Mouse (Mus musculus) hindbrain, embryonic 14.5 days (tissue): ENCODE measurements around the gene Rarb. TPM values are rescaled to one million over a fixed set of nuclear protein-coding genes. Genes with fewer than 3 reads are reported as not detected.

ENCODE experiments used
- ATAC-seq: fragments of 200-750 bp; cut with Nextera tagmentation; 2 replicates; pipeline ENCODE4 v1.8.0; 2017; ENCODE audit warnings: moderate number of reproducible peaks, mild to moderate bottlenecking, moderate TSS enrichment, moderate library complexity; ENCODE audit not compliant: low FRiP score
- DNase-seq: peaks from one replicate; pipeline ENCODE4 v3.0.0-alpha.2; 2015; ENCODE audit warnings: low spot score
- H3K27ac ChIP-seq: fragments of 300-500 bp; sonication (generic); 2 replicates; pipeline ENCODE4 v1.5.1; 2014; ENCODE audit warnings: mild to moderate bottlenecking, moderate library complexity
- H3K27me3 ChIP-seq: fragments of 300-500 bp; sonication (generic); 2 replicates; pipeline ENCODE4 v1.6.1; 2014; ENCODE audit warnings: mild to moderate bottlenecking, low read length, mixed read lengths; ENCODE audit not compliant: control insufficient read depth, insufficient read depth
- H3K36me3 ChIP-seq: fragments of 300-500 bp; sonication (generic); replicated peaks from 2 replicates; pipeline ENCODE4 v1.6.1; 2014; ENCODE audit not compliant: control insufficient read depth, insufficient read depth
- H3K4me1 ChIP-seq: fragments of 300-500 bp; sonication (generic); replicated peaks from 2 replicates; pipeline ENCODE4 v1.6.1; 2014; ENCODE audit warnings: antibody characterized with exemption, low read length, mixed read lengths; ENCODE audit not compliant: control insufficient read depth, insufficient read depth
- H3K4me2 ChIP-seq: fragments of 300-500 bp; sonication (generic); replicated peaks from 2 replicates; pipeline ENCODE4 v1.6.1; 2014; ENCODE audit warnings: mild to moderate bottlenecking, moderate library complexity
- H3K4me3 ChIP-seq: fragments of 300-500 bp; sonication (generic); replicated peaks from 2 replicates; pipeline ENCODE4 v1.5.1; 2014; ENCODE audit warnings: mild to moderate bottlenecking, low read length
- H3K9ac ChIP-seq: fragments of 300-500 bp; sonication (generic); 2 replicates; pipeline ENCODE4 v1.6.1; 2014
- H3K9me3 ChIP-seq: fragments of 300-500 bp; sonication (generic); 2 replicates; pipeline ENCODE4 v1.6.1; 2016; ENCODE audit warnings: low read length; ENCODE audit not compliant: control insufficient read depth
- WGBS: fragments of 180-500 bp; shearing (Covaris S2); extraction: QIAGEN DNeasy Blood & Tissue Kit; methylation state at CpG from one replicate; pipeline ENCODE4 v1.1.7; 2014; 5-methylcytosine and 5-hydroxymethylcytosine counted together
- polyA plus RNA-seq: library from polyadenylated mRNA; unstranded; fragments of >200 nt; fragmentation: Nextera tagmentation; extraction: Ambion mirVana; gene quantifications from 2 replicates; pipeline ENCODE4 v1.2.1, GENCODE M21; 2014

Gene Rarb
- polyA plus RNA-seq, result 27.5 and 28.1 TPM in 2 replicates

DNA sequence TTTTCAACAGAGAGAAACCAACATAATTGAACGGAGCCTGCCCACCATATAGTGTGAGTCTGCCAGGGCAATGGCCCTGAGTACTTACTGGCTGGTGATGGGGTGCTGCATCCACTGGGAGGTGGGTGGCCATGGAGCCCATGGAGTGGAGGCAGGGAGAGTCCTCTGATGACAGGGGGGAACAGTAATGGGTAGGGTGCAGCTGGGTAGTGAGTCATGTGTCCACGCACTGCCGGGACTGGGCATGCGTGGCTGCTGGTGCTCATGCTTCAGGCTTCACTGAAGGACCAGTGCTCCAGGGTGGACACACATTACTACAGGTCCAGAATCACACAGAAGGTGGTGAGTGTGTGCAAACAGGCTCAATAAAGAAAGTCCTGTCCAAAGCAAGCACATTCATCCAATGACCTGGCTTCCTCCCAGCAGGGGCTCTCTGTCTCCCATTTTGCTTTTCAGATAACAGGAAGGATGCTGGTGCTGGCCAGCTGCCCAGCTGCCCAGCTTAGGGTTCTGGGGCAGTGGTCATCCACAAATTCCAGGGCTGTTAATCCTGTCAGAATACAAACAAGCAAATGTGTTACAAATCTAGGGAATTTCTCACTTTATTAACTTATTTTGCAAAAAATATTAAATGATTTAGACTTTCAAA, at the start of gene Rarb:
Gene Rarb (minus strand): TSS at position 555 of the 649 bp plus-strand sequence.
- ATAC-seq (no peak), DNase-seq (no peak)
- Histone ChIP-seq H3K9ac (no peak within 1 kb of the TSS), H3K4me2 (no peak within 1 kb of the TSS), H3K27ac (no peak within 1 kb of the TSS), H3K9me3 (no peaks in the 10 kb centered on the region), H3K4me3 (no peak within 1 kb of the TSS), H3K27me3 (no peaks in the 10 kb centered on the region), H3K36me3 (no peaks in the 10 kb centered on the region), H3K4me1 (peaks cover 16% of the 10 kb centered on the region)
- WGBS, result 92% methylated on average over 4 of the region's 4 CpGs

DNA sequence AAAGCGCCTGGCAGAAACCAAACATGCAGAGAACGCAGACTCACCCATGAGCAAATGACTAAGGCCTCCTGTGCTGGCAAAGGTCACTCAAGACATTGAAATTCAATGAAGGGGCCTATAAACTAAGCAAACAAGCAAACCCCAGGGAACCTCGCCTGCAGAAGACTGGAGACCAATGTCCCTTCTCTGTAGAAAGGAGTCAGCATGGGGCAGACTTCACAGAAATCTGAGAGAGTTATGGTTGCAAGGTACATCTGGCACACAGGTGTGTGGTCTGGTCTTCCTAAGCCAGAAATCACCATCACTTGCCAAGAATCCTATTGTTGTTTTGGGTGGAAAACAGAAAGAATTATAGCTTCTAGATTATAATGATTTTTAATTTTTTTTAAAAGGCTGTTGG, 23.1 kb upstream of the Rarb start:
- Histone ChIP-seq H3K4me1 (peaks cover 12% of the 10 kb centered on the region; the same call in 1 of the 2 replicates), H3K9me3 (no peaks in the 10 kb centered on the region), H3K36me3 (no peaks in the 10 kb centered on the region), H3K27ac (no peak overlapping the region), H3K4me3 (no peak overlapping the region), H3K27me3 (no peaks in the 10 kb centered on the region), H3K4me2 (no peak overlapping the region), H3K9ac (no peak overlapping the region)
- ATAC-seq (0 out of 2 replicates have a peak, but pooled peaks have one; percentile 17), DNase-seq (no peak)
- WGBS, result 31% methylated on average over 3 of the region's 3 CpGs

DNA sequence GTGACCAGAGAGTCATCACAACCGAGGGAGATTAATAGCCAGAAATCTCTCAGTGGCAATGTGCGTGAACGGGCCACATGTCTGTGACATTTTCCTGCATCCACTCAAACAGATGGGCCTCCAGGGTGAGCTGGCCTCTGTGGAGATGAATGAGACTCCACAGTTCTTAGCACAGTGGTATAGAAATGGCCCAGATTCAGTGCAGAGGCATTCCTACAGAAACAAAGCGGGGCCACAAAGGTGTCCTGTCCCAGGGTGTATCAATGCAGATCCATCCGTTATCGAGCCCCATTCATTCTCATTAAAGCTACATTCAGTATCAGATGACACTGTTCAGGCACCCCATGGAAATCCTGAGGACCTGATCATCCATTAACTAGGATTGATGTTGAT, 22.6 kb upstream of the Rarb start:
- WGBS, result 34% methylated on average over 6 of the region's 6 CpGs
- no peak overlapping the region for H3K4me3 ChIP-seq
- H3K4me1 ChIP-seq, result peaks cover 11% of the 10 kb centered on the region; the same call in 1 of the 2 replicates
- H3K27me3 ChIP-seq, result no peaks in the 10 kb centered on the region
- no peak overlapping the region for H3K27ac ChIP-seq
- no peaks in the 10 kb centered on the region for H3K9me3 ChIP-seq
- no peaks in the 10 kb centered on the region for H3K36me3 ChIP-seq
- H3K4me2 ChIP-seq, result no peak overlapping the region
- DNase-seq, result no peak
- no peak overlapping the region for H3K9ac ChIP-seq
- peak; percentile 62; the same call in 1 of the 2 replicates for ATAC-seq

DNA sequence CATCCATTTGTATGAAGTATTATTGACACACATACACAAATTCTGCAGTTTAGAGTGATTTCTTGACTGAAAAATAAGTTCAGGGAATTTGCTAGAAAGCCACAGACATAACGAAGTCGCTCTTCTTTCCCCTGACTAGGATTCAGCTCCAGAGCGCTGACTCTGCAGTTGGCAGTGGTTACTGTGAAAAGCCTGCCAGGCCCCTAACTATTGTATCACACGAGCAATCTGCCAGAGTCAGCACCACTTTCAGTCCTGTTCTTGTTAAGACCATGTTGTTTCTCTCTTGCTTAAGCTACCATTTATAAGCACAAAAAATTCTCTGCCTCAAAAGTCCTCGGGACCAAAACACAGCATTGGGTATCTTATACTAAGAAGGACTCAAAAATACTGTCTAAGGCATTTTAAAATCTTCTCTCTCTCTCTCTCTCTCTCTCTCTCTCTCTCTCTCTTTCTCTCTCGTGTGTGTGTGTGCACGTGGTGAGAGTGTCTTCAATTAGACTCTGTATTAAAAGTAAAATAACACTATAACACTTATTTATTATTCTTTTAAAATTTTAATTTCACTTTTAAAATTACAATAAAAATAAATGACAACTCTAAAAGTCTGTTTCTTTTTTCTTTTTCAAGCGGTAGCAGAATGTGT, 22.1 kb upstream of the Rarb start:
- Histone ChIP-seq H3K4me1 (peaks cover 11% of the 10 kb centered on the region; the same call in 1 of the 2 replicates), H3K9ac (no peak overlapping the region), H3K27ac (peak overlapping the region; percentile 24; the same call in 1 of the 2 replicates), H3K4me3 (no peak overlapping the region), H3K36me3 (no peaks in the 10 kb centered on the region), H3K4me2 (no peak overlapping the region), H3K9me3 (no peaks in the 10 kb centered on the region), H3K27me3 (no peaks in the 10 kb centered on the region)
- DNase-seq (peak; percentile 72), ATAC-seq (peak; percentile 84; the same call in 1 of the 2 replicates)
- 34% methylated on average over 8 of the region's 8 CpGs for WGBS

DNA sequence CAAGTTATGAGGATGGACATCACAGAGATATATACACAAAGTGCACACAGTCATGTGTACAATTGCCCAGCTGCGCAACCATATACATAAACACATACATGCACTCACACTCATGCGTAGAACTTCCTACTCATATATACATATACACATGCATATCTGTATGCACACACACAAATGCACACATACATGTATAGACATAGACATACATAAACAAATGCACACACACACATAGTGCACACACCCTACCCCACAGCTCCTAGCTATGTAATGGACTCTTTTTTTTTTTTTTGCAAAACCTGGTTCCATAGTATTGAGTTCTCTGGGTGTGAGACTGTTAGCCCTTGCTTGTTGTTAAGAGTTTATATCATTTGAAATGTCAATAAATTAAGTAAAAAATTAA, 21.2 kb upstream of the Rarb start:
- Histone ChIP-seq H3K9me3 (no peaks in the 10 kb centered on the region), H3K27me3 (no peaks in the 10 kb centered on the region), H3K9ac (no peak overlapping the region), H3K4me3 (no peak overlapping the region), H3K4me2 (no peak overlapping the region), H3K27ac (no peak overlapping the region), H3K4me1 (peaks cover 11% of the 10 kb centered on the region; the same call in 1 of the 2 replicates), H3K36me3 (no peaks in the 10 kb centered on the region)
- DNase-seq (no peak), ATAC-seq (no peak)
- WGBS, result 92% methylated on average over 2 of the region's 2 CpGs

DNA sequence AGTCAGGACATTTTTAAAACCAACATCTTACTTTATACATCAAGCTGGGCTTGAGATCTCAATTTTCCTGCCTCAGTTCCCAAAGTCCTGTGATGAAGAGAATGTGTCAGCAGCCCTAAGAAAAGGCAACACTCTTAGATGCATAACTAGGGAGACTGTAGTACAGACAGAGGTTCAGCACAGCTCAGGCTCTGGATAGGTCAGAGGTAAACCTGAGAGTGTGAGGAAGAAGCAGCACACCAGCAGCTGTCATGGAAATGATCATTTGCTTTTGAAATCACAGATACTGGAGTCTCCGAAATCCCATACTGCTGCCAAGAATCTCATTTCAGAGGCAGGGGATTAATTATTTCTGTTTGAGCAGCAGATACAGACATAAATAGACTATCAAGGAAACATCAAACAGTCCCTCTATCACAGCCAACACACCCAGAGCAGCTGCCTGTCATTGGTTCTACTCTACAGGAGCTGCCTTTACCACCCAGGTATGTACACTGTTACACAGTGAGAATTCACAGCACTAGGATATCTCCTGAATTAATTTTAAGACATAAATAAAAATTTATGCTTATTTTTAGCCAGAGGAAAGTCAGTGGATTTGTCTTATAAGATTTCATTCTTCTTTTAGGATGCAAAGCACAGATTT, 3.7 kb downstream of the Rarb start:
- no peaks in the 10 kb centered on the region for H3K27me3 ChIP-seq
- no peaks in the 10 kb centered on the region for H3K36me3 ChIP-seq
- H3K9ac ChIP-seq, result no peak overlapping the region
- no peak overlapping the region for H3K4me2 ChIP-seq
- ATAC-seq (no peak), DNase-seq (no peak)
- H3K27ac ChIP-seq, result no peak overlapping the region
- H3K9me3 ChIP-seq, result no peaks in the 10 kb centered on the region
- 79% methylated on average over 1 of the region's 1 CpGs for WGBS
- H3K4me3 ChIP-seq, result no peak overlapping the region
- no peaks in the 10 kb centered on the region for H3K4me1 ChIP-seq

DNA sequence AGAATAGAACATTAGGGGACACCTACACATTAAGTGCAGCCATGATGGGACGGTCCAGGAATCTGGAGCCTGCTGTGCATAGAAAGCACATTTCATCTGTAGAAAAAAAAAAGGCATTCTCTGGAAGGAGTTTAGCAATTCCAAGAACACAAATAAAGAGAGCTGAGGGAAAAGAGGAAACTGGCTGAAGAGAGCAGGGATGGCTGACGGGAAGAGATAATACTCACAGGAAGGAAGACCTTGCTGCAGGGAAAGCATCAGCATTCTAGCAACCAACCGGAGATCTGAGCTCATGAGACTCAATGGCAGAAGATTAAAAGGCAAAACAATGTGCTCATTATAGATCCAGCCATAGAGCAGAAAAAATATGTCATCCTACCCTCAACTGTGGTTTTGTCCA, 12.8 kb downstream of the Rarb start:
- ATAC-seq, result no peak
- H3K36me3 ChIP-seq, result no peaks in the 10 kb centered on the region
- H3K27ac ChIP-seq, result no peak overlapping the region
- no peak overlapping the region for H3K4me2 ChIP-seq
- no peaks in the 10 kb centered on the region for H3K4me1 ChIP-seq
- no peak for DNase-seq
- no peaks in the 10 kb centered on the region for H3K9me3 ChIP-seq
- H3K27me3 ChIP-seq, result no peaks in the 10 kb centered on the region
- H3K9ac ChIP-seq, result no peak overlapping the region
- 82% methylated on average over 3 of the region's 3 CpGs for WGBS
- no peak overlapping the region for H3K4me3 ChIP-seq

DNA sequence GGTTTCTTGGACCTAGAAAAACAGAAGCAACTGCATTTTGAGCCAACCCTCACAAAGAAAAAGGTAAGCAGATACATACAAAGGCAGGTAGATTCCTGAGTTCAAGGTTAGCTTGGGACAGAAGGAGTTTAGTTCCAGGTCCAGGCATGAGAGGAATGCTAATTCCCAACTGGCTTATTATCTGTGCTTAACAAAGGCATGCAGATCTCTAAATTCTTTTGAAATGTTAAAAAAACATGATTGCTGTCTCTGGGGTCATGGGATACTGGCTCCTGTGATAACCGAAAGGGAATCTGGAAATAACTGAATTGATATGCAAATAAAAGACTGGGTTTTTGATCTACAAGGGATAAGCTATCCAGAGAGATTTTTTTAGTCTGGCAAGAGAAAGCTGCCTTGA, 28.8 kb downstream of the Rarb start:
- Histone ChIP-seq H3K36me3 (no peaks in the 10 kb centered on the region), H3K9me3 (no peaks in the 10 kb centered on the region), H3K4me1 (no peaks in the 10 kb centered on the region), H3K4me3 (no peak overlapping the region), H3K27ac (no peak overlapping the region), H3K9ac (no peak overlapping the region), H3K27me3 (no peaks in the 10 kb centered on the region), H3K4me2 (no peak overlapping the region)
- ATAC-seq, result no peak
- DNase-seq, result no peak
- WGBS, result 78% methylated on average over 1 of the region's 1 CpGs

DNA sequence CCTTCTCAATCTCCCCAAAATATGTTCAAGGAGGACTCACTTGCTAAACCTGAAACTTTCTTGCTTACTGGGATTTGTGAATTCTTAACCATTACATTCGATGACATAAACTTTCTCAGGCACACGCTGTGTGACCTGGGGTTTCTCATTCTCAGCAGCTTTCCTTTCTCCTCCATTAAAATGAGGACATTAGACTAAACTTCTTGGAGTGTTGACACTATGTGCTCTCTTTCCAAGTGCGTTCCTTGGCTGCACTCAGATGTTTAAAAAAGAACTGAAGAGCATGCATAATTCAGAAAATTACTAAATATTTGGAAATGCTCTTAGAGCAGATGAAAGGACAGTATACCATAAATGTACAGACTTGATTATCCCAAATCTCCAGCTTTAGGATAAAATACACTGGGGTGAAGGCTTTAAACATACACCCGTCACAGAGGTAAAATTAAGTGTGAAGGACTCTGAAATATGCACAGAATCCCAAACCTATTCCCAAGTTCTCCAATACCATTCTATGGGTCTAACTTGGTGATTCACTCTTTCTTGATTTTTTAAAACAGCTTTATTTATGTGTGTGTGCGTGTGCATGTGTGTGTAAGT, 36.9 kb downstream of the Rarb start:
- H3K36me3 ChIP-seq, result no peaks in the 10 kb centered on the region
- no peak overlapping the region for H3K9ac ChIP-seq
- no peak for DNase-seq
- WGBS, result 92% methylated on average over 5 of the region's 5 CpGs
- H3K27ac ChIP-seq, result no peak overlapping the region
- no peak for ATAC-seq
- no peak overlapping the region for H3K4me3 ChIP-seq
- no peaks in the 10 kb centered on the region for H3K9me3 ChIP-seq
- H3K4me2 ChIP-seq, result no peak overlapping the region
- no peaks in the 10 kb centered on the region for H3K27me3 ChIP-seq
- no peaks in the 10 kb centered on the region for H3K4me1 ChIP-seq
